Mouse (Mus musculus): ENCODE measurements around the gene Rfwd3. TPM values are rescaled to one million over a fixed set of nuclear protein-coding genes. Genes with fewer than 3 reads are reported as not detected.
"Not testable (repeated sequence)": the region's sequence is repeated elsewhere in the genome, so short reads cannot be mapped to it uniquely, and the experiment has no call there.

Gene Rfwd3
- polyA plus RNA-seq, 1 experiment, result 9.0 TPM

DNA sequence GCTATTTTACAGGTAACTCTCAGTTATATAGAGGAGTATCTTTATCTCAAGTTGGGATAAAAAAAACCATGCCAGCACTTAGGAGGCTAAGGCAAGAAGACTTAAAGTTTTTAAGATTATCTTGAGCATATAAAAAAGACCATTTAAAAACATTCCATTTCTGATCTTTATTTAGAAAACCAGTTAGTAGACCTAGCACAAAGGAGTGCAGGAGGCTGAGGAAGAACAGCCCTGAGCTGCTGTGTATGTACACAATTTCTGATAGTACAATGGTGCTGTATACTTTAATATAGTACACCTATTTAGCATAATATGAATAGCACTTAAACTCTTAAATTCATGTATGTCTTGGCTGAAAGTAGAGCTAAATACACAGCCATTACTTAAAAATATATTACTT is 51.9 kb downstream of the Rfwd3 start:
- H3ac ChIP-seq (ENCODE audit: control insufficient read depth, insufficient read length), result no peak overlapping the region
- no peaks in the 10 kb centered on the region for H3K36me3 ChIP-seq (ENCODE audit: control insufficient read depth, insufficient read depth)
- no peak overlapping the region for H3K4me2 ChIP-seq (ENCODE audit: low read depth)
- H3K79me2 ChIP-seq (ENCODE audit: control insufficient read depth, insufficient read depth), result peaks cover 93% of the 10 kb centered on the region
- no peak overlapping the region for H3K4me3 ChIP-seq
- no peaks in the 10 kb centered on the region for H3K27me3 ChIP-seq (ENCODE audit: control insufficient read depth, insufficient read depth, insufficient read length)
- no peak for TF ChIP-seq TCF12 (IDR thresholded peaks at IDR 0.05; ENCODE audit: insufficient read depth, poor library complexity, severe bottlenecking)
- no peak for TF ChIP-seq MYOG (IDR thresholded peaks at IDR 0.05; ENCODE audit: control insufficient read depth in 1 of 3, insufficient read depth in 1 of 3, insufficient read length in 2 of 3, low read depth in 2 of 3)
- TF ChIP-seq MAX (IDR thresholded peaks at IDR 0.05; ENCODE audit: low read depth), result no peak
- TF ChIP-seq POLR2A (IDR thresholded peaks at IDR 0.05; ENCODE audit: insufficient read length, low read depth), result no peak
- no peak for TF ChIP-seq SRF (IDR thresholded peaks at IDR 0.05; ENCODE audit: control insufficient read depth, insufficient read length, low read depth)
- TF ChIP-seq TCF3 (IDR thresholded peaks at IDR 0.05; ENCODE audit: insufficient read length, low read depth), result no peak
- no peak for TF ChIP-seq E2F4 (IDR thresholded peaks at IDR 0.05; ENCODE audit: insufficient read depth)

DNA sequence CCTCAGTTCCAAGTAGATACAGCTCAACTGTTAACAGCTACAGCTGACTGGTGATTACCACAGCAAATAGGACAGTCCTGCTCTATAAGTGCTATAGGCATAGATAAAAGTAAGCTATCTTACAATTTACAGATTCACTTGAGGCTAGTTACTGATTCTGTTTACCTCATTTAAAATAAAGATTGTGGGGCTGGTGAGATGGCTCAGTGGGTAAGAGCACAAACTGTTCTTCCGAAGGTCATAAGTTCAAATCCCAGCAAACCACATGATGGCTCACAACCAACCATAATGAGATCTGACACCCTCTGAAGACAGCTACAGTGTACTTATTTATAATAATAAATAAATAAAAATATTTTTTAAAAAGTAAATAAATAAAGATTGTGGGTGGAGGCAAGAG is 53.2 kb downstream of the Rfwd3 start:
- not testable (repeated sequence) for H3K36me3 ChIP-seq (ENCODE audit: control insufficient read depth, insufficient read depth); H3K4me2 ChIP-seq (ENCODE audit: low read depth); H3ac ChIP-seq (ENCODE audit: control insufficient read depth, insufficient read length); H3K27me3 ChIP-seq (ENCODE audit: control insufficient read depth, insufficient read depth, insufficient read length); H3K4me3 ChIP-seq
- H3K79me2 ChIP-seq (ENCODE audit: control insufficient read depth, insufficient read depth), result peaks cover 91% of the 10 kb centered on the region

DNA sequence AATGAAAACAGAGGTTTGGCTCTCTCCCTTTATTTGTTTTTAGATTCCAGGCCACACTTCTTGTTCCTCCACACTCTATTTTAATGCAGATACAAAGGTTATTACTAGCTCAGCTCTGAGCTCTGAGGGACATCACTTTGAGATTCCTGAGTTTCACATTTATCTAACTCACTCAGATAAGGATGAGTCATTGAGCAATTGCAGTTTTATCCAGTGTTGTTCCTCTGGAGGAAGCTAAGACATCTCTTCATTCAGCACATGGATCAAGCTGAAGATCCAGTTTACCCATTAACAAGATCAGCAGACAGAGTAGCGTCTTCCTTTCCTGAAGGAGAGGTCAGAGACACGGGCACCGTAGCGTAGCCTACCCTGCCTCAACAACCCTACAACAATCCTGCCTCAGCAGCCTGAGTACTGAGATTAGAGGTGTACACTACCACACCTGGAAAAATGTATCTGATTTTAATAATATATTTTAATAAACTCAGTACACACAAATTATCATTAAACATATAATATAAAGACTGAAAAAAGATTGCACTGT is 53.7 kb downstream of the Rfwd3 start:
- Histone ChIP-seq H3K36me3 (ENCODE audit: control insufficient read depth, insufficient read depth) (no peaks in the 10 kb centered on the region), H3K4me2 (ENCODE audit: low read depth) (no peak overlapping the region), H3ac (ENCODE audit: control insufficient read depth, insufficient read length) (no peak overlapping the region), H3K79me2 (ENCODE audit: control insufficient read depth, insufficient read depth) (peaks cover 91% of the 10 kb centered on the region), H3K27me3 (ENCODE audit: control insufficient read depth, insufficient read depth, insufficient read length) (no peaks in the 10 kb centered on the region), H3K4me3 (no peak overlapping the region)
- no peak for TF ChIP-seq CEBPB (IDR thresholded peaks at IDR 0.05; ENCODE audit: insufficient read depth, poor library complexity, severe bottlenecking)
- TF ChIP-seq TCF12 (IDR thresholded peaks at IDR 0.05; ENCODE audit: insufficient read depth, poor library complexity, severe bottlenecking), result no peak
- TF ChIP-seq USF1 (IDR thresholded peaks at IDR 0.05; ENCODE audit: low read depth), result no peak
- TF ChIP-seq REST (IDR thresholded peaks at IDR 0.05; ENCODE audit: insufficient read depth, insufficient read length), result no peak
- TF ChIP-seq POLR2A (IDR thresholded peaks at IDR 0.05; ENCODE audit: insufficient read length, low read depth), result no peak

DNA sequence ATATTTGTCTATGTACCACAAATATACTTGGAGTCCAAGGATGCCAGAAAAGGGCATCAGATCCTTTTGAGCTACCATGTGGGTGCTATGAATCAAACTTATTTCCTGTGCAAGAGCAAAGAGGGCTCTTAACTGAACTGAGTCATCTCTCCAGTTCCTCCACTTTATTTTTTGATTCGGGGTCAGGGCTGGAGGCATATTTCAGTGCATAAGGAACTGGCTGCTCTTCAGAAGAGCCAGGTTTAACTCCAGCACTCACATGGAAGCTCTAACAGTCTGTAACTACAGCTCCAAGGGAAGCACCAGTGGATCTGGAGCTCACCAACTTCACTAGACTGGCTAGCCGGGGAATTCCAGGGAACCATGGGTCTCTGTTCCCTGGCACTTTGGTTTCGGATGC is 62.7 kb downstream of the Rfwd3 start:
- H3K36me3 ChIP-seq (ENCODE audit: control insufficient read depth, insufficient read depth), result no peaks in the 10 kb centered on the region
- H3K27me3 ChIP-seq (ENCODE audit: control insufficient read depth, insufficient read depth, insufficient read length), result no peaks in the 10 kb centered on the region
- no peak overlapping the region for H3ac ChIP-seq (ENCODE audit: control insufficient read depth, insufficient read length)
- peak overlapping the region; percentile 39 for H3K4me2 ChIP-seq (ENCODE audit: low read depth)
- TF ChIP-seq E2F4 (IDR thresholded peaks at IDR 0.05; ENCODE audit: insufficient read depth) (no peak), POLR2A (IDR thresholded peaks at IDR 0.05; ENCODE audit: insufficient read length, low read depth) (no peak), POLR2AphosphoS2 (IDR thresholded peaks at IDR 0.05; ENCODE audit: insufficient read length, low read depth) (no peak), TCF12 (IDR thresholded peaks at IDR 0.05; ENCODE audit: insufficient read depth, poor library complexity, severe bottlenecking) (no peak), MAX (IDR thresholded peaks at IDR 0.05; ENCODE audit: low read depth) (no peak), REST (IDR thresholded peaks at IDR 0.05; ENCODE audit: insufficient read depth, insufficient read length) (no peak), CEBPB (IDR thresholded peaks at IDR 0.05; ENCODE audit: insufficient read depth, poor library complexity, severe bottlenecking) (no peak), TCF3 (IDR thresholded peaks at IDR 0.05; ENCODE audit: insufficient read length, low read depth) (no peak), SRF (IDR thresholded peaks at IDR 0.05; ENCODE audit: control insufficient read depth, insufficient read length, low read depth) (no peak), USF1 (IDR thresholded peaks at IDR 0.05; ENCODE audit: low read depth) (no peak), MYOD1 (IDR thresholded peaks at IDR 0.05; ENCODE audit: control insufficient read depth in 1 of 3, insufficient read length in 2 of 3, low read depth in 2 of 3) (no peak), MYOG (IDR thresholded peaks at IDR 0.05; ENCODE audit: control insufficient read depth in 1 of 3, insufficient read depth in 1 of 3, insufficient read length in 2 of 3, low read depth in 2 of 3) (no peak)
- H3K79me2 ChIP-seq (ENCODE audit: control insufficient read depth, insufficient read depth), result peaks cover 71% of the 10 kb centered on the region
- no peak overlapping the region for H3K4me3 ChIP-seq

DNA sequence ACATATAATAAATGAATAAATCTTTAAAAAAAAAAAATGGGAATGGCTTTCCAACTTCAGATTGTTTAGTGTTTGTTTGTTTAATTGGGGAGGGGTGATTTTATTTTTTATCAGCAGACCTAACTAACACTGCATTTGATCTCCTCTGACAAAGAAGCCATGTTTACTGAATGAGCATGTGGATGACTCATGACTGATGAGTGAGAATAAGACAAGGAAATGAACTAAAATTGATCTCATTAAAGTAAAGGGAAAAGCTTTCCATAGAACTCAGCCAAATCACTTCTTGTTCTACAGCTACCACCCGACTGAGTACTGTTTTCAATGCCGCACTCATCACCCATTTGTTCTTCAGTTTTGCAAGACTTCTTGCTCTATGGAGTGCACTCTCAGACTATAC is 66.3 kb downstream of the Rfwd3 start:
- H3K4me2 ChIP-seq (ENCODE audit: low read depth), result no peak overlapping the region
- TF ChIP-seq E2F4 (IDR thresholded peaks at IDR 0.05; ENCODE audit: insufficient read depth) (no peak), POLR2AphosphoS2 (IDR thresholded peaks at IDR 0.05; ENCODE audit: insufficient read length, low read depth) (no peak), POLR2A (IDR thresholded peaks at IDR 0.05; ENCODE audit: insufficient read length, low read depth) (no peak), CEBPB (IDR thresholded peaks at IDR 0.05; ENCODE audit: insufficient read depth, poor library complexity, severe bottlenecking) (no peak), TCF12 (IDR thresholded peaks at IDR 0.05; ENCODE audit: insufficient read depth, poor library complexity, severe bottlenecking) (no peak), MYOG (IDR thresholded peaks at IDR 0.05; ENCODE audit: control insufficient read depth in 1 of 3, insufficient read depth in 1 of 3, insufficient read length in 2 of 3, low read depth in 2 of 3) (no peak), MAX (IDR thresholded peaks at IDR 0.05; ENCODE audit: low read depth) (no peak), USF1 (IDR thresholded peaks at IDR 0.05; ENCODE audit: low read depth) (no peak), REST (IDR thresholded peaks at IDR 0.05; ENCODE audit: insufficient read depth, insufficient read length) (no peak), TCF3 (IDR thresholded peaks at IDR 0.05; ENCODE audit: insufficient read length, low read depth) (no peak), SRF (IDR thresholded peaks at IDR 0.05; ENCODE audit: control insufficient read depth, insufficient read length, low read depth) (no peak), MYOD1 (IDR thresholded peaks at IDR 0.05; ENCODE audit: control insufficient read depth in 1 of 3, insufficient read length in 2 of 3, low read depth in 2 of 3) (no peak)

More for the DNA sequence above, 66.3 kb downstream of the Rfwd3 start:
- Histone ChIP-seq H3K27me3 (ENCODE audit: control insufficient read depth, insufficient read depth, insufficient read length) (no peaks in the 10 kb centered on the region), H3ac (ENCODE audit: control insufficient read depth, insufficient read length) (no peak overlapping the region), H3K4me3 (no peak overlapping the region), H3K79me2 (ENCODE audit: control insufficient read depth, insufficient read depth) (peaks cover 55% of the 10 kb centered on the region), H3K36me3 (ENCODE audit: control insufficient read depth, insufficient read depth) (no peaks in the 10 kb centered on the region)
